ENCODE assay signal across 8 mouse cellular contexts in genomic region chr10:81497401-81498270, GRCm38 (mm10). TPM values are rescaled to one million over a fixed set of nuclear protein-coding genes. Genes with fewer than 3 reads are reported as not detected.
A peak's percentile ranks its signal among the peaks of the same experiment; 100 is the strongest.
DNase-seq lines count a peak whose midpoint lies in the region; ATAC-seq and TF ChIP-seq lines count a peak whose summit lies in the region.

No protein-coding gene starts in this region.

- intact Hi-C loops in heart, postnatal 25 days (cut with DNase I) = no loop called here

- H3K27ac ChIP-seq in heart, embryonic 14.5 days (replicated peaks in 1 of 2; ENCODE audit: control insufficient read depth in 1 of 2, insufficient read depth in 1 of 2, low read depth in 2 of 2, low read length in 2 of 2) = no peak overlapping the region
- no peak overlapping the region for H3K27ac ChIP-seq in forebrain, postnatal 0 days (ENCODE audit: low read depth, low read length)

- no peaks in the 10 kb centered on the region for H3K27me3 ChIP-seq in heart, embryonic 14.5 days (ENCODE audit: control insufficient read depth, insufficient read depth, low read length)
- H3K27me3 ChIP-seq in forebrain, postnatal 0 days (ENCODE audit: insufficient read depth, low read length) = no peaks in the 10 kb centered on the region

- H3K9me3 ChIP-seq in heart, embryonic 14.5 days (ENCODE audit: control insufficient read depth, low read length) = no peaks in the 10 kb centered on the region
- no peaks in the 10 kb centered on the region for H3K9me3 ChIP-seq in forebrain, postnatal 0 days (ENCODE audit: low read length)

- TF ChIP-seq CTCF in forebrain, postnatal 0 days (IDR thresholded peaks at IDR 0.05; ENCODE audit: low read depth) = no peak

- H3K4me1 ChIP-seq in heart, embryonic 14.5 days (ENCODE audit: control insufficient read depth in 2 of 2, insufficient read depth in 2 of 2, low read length in 2 of 2) = peaks cover 9 to 12% of the 10 kb centered on the region in 2 experiments; a peak in 3 of 4 replicates
- peaks cover 14% of the 10 kb centered on the region for H3K4me1 ChIP-seq in forebrain, postnatal 0 days (ENCODE audit: insufficient read depth)

- ATAC-seq in heart, embryonic 14.5 days (ENCODE audit: insufficient number of reproducible peaks, insufficient read depth, low FRiP score, low read depth) = no peak
- no peak for ATAC-seq in forebrain, postnatal 0 days

- 74% methylated on average over 17 of the region's 17 CpGs for WGBS in heart, embryonic 14.5 days
- WGBS in forebrain, postnatal 0 days = 84% methylated on average over 17 of the region's 17 CpGs

- H3K36me3 ChIP-seq in heart, embryonic 14.5 days (ENCODE audit: control insufficient read depth, insufficient read depth, low read length) = peaks cover 8% of the 10 kb centered on the region
- peaks cover 5% of the 10 kb centered on the region; the same call in 1 of the 2 replicates for H3K36me3 ChIP-seq in forebrain, postnatal 0 days (ENCODE audit: insufficient read depth)

- H3K4me2 ChIP-seq in heart, embryonic 14.5 days (ENCODE audit: low read length) = peak overlapping the region; percentile 59
- H3K4me2 ChIP-seq in forebrain, postnatal 0 days (ENCODE audit: low read depth) = peak overlapping the region; percentile 51

- H3K9ac ChIP-seq in heart, embryonic 14.5 days (ENCODE audit: low read length) = no peak overlapping the region
- 0 out of 2 replicates have a peak overlapping the region, but pooled peaks have one; percentile 91 for H3K9ac ChIP-seq in forebrain, postnatal 0 days

- no peak for DNase-seq in heart, postnatal 25 days (ENCODE audit: low spot score)
- DNase-seq in MEL-GATA-1-ER (ENCODE audit: extremely low read depth, low read depth) = peak; percentile 67
- DNase-seq in forebrain, postnatal 0 days = no peak
- DNase-seq in lung, postnatal 25 days (ENCODE audit: low spot score) = peak; percentile 23
- DNase-seq in thymus, postnatal 25 days = peak; percentile 47
- DNase-seq in frontal cortex, adult 2 months (ENCODE audit: extremely low spot score in 1 of 2, low spot score in 1 of 2) = no peak
- DNase-seq in layer of hippocampus, adult 9-10 months (ENCODE audit: low spot score) = no peak

- no peak overlapping the region for H3K4me3 ChIP-seq in heart, embryonic 14.5 days (ENCODE audit: control insufficient read depth in 1 of 2, insufficient read depth in 1 of 2, low read depth in 1 of 2, low read length in 2 of 2)
- H3K4me3 ChIP-seq in forebrain, postnatal 0 days (ENCODE audit: low read depth, low read length) = peak overlapping the region; percentile 81; the same call in 1 of the 2 replicates

RNA-seq across cellular contexts. Expression of gene Ncln, which starts 1.4 kb away (rescaled TPM):
- polyA plus RNA-seq in heart, embryonic 14.5 days (2014; fragmentation: Nextera tagmentation; extraction: Ambion mirVana) = 40.7 and 44.6 TPM in 2 replicates
- 10 to 100 TPM; 65.3 to 65.6 TPM for total RNA-seq in heart, postnatal 25 days (2021)
- 83.3 and 105 TPM in 2 replicates for total RNA-seq in forebrain, postnatal 0 days (2014; rRNA removed)
- 57.1 and 65.0 TPM in 2 replicates for polyA plus RNA-seq in forebrain, postnatal 0 days (2015; fragmentation: Nextera tagmentation; extraction: Ambion mirVana)
- polyA plus RNA-seq in frontal cortex, adult 2 months (2012; rRNA removed) = 120 and 134 TPM in 2 replicates

RNA-seq across cellular contexts. Expression of gene S1pr4, which starts 2.3 kb away (rescaled TPM):
- polyA plus RNA-seq in heart, embryonic 14.5 days (2014; fragmentation: Nextera tagmentation; extraction: Ambion mirVana) = 0.24 and 0.35 TPM in 2 replicates
- 1 to 10 TPM; 1.0 to 1.1 TPM for total RNA-seq in heart, postnatal 25 days (2021)
- total RNA-seq in forebrain, postnatal 0 days (2014; rRNA removed) = 0.38 TPM in 1 of 2 replicates, not detected in the other
- polyA plus RNA-seq in forebrain, postnatal 0 days (2015; fragmentation: Nextera tagmentation; extraction: Ambion mirVana) = 0.31 and 0.39 TPM in 2 replicates
- polyA plus RNA-seq in frontal cortex, adult 2 months (2012; rRNA removed) = 0.94 and 1.1 TPM in 2 replicates

RNA-seq across cellular contexts. Expression of gene Celf5, which starts 15.1 kb away (rescaled TPM):
- polyA plus RNA-seq in heart, embryonic 14.5 days (2014; fragmentation: Nextera tagmentation; extraction: Ambion mirVana) = 0.19 TPM in 1 of 2 replicates, not detected in the other
- total RNA-seq in heart, postnatal 25 days (2021) = under 1 TPM; 0.17 to 0.47 TPM
- total RNA-seq in forebrain, postnatal 0 days (2014; rRNA removed) = 122 and 166 TPM in 2 replicates
- 59.9 and 71.3 TPM in 2 replicates for polyA plus RNA-seq in forebrain, postnatal 0 days (2015; fragmentation: Nextera tagmentation; extraction: Ambion mirVana)
- polyA plus RNA-seq in frontal cortex, adult 2 months (2012; rRNA removed) = 345 and 388 TPM in 2 replicates

RNA-seq across cellular contexts. Expression of gene Gna15, which starts 26.4 kb away (rescaled TPM):
- polyA plus RNA-seq in heart, embryonic 14.5 days (2014; fragmentation: Nextera tagmentation; extraction: Ambion mirVana) = 0.74 and 0.89 TPM in 2 replicates
- total RNA-seq in heart, postnatal 25 days (2021) = 1 to 10 TPM in 1 of 2 experiments, under 1 TPM in 1; 0.81 to 1.0 TPM
- total RNA-seq in forebrain, postnatal 0 days (2014; rRNA removed) = 1.3 and 1.5 TPM in 2 replicates
- polyA plus RNA-seq in forebrain, postnatal 0 days (2015; fragmentation: Nextera tagmentation; extraction: Ambion mirVana) = 1.3 and 1.6 TPM in 2 replicates
- 2.9 and 3.7 TPM in 2 replicates for polyA plus RNA-seq in frontal cortex, adult 2 months (2012; rRNA removed)

RNA-seq across cellular contexts. Expression of gene Nfic, which starts 42.2 kb away (rescaled TPM):
- polyA plus RNA-seq in heart, embryonic 14.5 days (2014; fragmentation: Nextera tagmentation; extraction: Ambion mirVana) = 45.0 and 47.0 TPM in 2 replicates
- total RNA-seq in heart, postnatal 25 days (2021) = 100 to 1,000 TPM; 110 to 130 TPM
- 9.0 and 14.5 TPM in 2 replicates for total RNA-seq in forebrain, postnatal 0 days (2014; rRNA removed)
- polyA plus RNA-seq in forebrain, postnatal 0 days (2015; fragmentation: Nextera tagmentation; extraction: Ambion mirVana) = 14.8 and 23.1 TPM in 2 replicates
- polyA plus RNA-seq in frontal cortex, adult 2 months (2012; rRNA removed) = 39.6 and 47.7 TPM in 2 replicates

Comparison
In these comparisons a context has a peak if more than half of its experiments do, and no peak if none do; other contexts are left out.
1. DNase-seq: peak in MEL-GATA-1-ER (single experiment), lung, postnatal 25 days (single experiment) and thymus, postnatal 25 days (single experiment); none in heart, postnatal 25 days (single experiment), forebrain, postnatal 0 days (single experiment), frontal cortex, adult 2 months (0 of 2) and layer of hippocampus, adult 9-10 months (single experiment).
2. RNA of gene Celf5, which starts 15.1 kb away (polyA plus RNA-seq): 345 to 388 TPM in frontal cortex, adult 2 months and 59.9 to 71.3 TPM in forebrain, postnatal 0 days; 0.19 TPM in heart, embryonic 14.5 days; every median in the first group is over 10 times any median in the second.